In the genomic region with DNA sequence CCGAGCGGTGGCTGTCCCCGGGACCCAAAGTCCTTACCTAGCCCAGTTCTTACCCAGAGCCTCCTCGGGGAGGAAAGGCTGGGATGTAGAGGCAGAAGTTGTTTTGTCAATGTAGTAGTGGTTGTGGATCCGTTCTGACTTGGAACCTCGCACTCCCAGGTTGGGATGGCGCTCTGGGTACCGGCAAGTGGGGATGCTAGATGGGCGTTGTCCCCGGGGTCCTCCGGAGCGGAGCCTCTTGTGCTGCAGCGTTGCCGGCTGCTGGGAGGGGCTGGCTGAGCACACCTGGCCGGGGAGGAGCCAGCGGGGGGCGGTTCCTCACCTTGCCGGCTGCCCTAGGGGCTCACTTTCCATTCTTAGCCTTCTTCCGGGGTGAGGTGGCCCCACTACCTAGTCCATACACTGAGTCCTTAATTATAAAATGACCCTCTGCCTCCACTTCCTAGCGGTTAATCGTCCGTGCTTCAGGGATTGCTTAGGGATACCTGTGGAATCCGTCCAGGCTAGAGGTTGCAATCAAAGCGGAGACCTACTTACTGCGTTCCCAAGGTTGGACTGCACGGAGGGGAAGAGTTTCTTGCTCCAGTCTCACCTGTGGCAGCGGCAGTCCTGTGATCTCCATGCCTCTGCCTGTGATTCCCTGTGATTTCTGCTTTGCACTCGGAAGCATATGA, we compare ENCODE assay signal across 8 mouse cellular contexts. TPM values are rescaled to one million over a fixed set of nuclear protein-coding genes. Genes with fewer than 3 reads are reported as not detected.
DNase-seq lines count a peak whose midpoint lies in the region; ATAC-seq and TF ChIP-seq lines count a peak whose summit lies in the region.
"Had no signal": no experiment of that assay in that cellular context is flagged by ENCODE, and none has a peak within 500 bp of the region (broad histone marks: within the 10 kb centered on the region; RNA-seq: fewer than 3 reads in every experiment).

No protein-coding gene starts in this region.

- peaks cover 30% of the 10 kb centered on the region for H3K4me1 ChIP-seq in G1E (ENCODE audit: insufficient read depth, low read depth, low read length)
- H3K4me1 ChIP-seq in forebrain, embryonic 12.5 days = peaks cover 26% of the 10 kb centered on the region
- peaks cover 10% of the 10 kb centered on the region; the same call in 1 of the 2 replicates for H3K4me1 ChIP-seq in stomach, embryonic 14.5 days (ENCODE audit: control insufficient read depth, insufficient read depth, low read length)

- peaks cover 35% of the 10 kb centered on the region for H3K36me3 ChIP-seq in G1E (replicated peaks)
- no peaks in the 10 kb centered on the region for H3K36me3 ChIP-seq in forebrain, embryonic 12.5 days (replicated peaks)
- H3K36me3 ChIP-seq in stomach, embryonic 14.5 days (ENCODE audit: control insufficient read depth, insufficient read depth, low read length) = no peaks in the 10 kb centered on the region

- H3K27ac ChIP-seq in forebrain, embryonic 12.5 days = no peak overlapping the region
- H3K27ac ChIP-seq in stomach, embryonic 14.5 days (ENCODE audit: low read length) = no peak overlapping the region

- intact Hi-C loops in gastrocnemius, postnatal 36 days (cut with DNase I) = no loop called here

- peak overlapping the region; percentile 74 for H3K4me2 ChIP-seq in forebrain, embryonic 12.5 days
- peak overlapping the region; percentile 94 for H3K4me2 ChIP-seq in stomach, embryonic 14.5 days (replicated peaks; ENCODE audit: low read depth, low read length)

- no peak for ATAC-seq in G1E (ENCODE audit: extremely low read depth, insufficient number of reproducible peaks, low FRiP score, poor library complexity, severe bottlenecking)
- peak; percentile 27; the same call in 1 of the 2 replicates for ATAC-seq in forebrain, embryonic 12.5 days (ENCODE audit: low FRiP score)
- ATAC-seq in stomach, embryonic 14.5 days (ENCODE audit: insufficient number of reproducible peaks, insufficient read depth, low FRiP score, low read depth) = peak; percentile 60

- no peaks in the 10 kb centered on the region for H3K9me3 ChIP-seq in G1E (replicated peaks)
- no peaks in the 10 kb centered on the region for H3K9me3 ChIP-seq in forebrain, embryonic 12.5 days
- no peaks in the 10 kb centered on the region for H3K9me3 ChIP-seq in stomach, embryonic 14.5 days (ENCODE audit: control insufficient read depth, low read depth, low read length)

- TF ChIP-seq CTCF in G1E (IDR thresholded peaks at IDR 0.05; ENCODE audit: low read depth, low read length) = no peak

- H3K9ac ChIP-seq in forebrain, embryonic 12.5 days = peak overlapping the region; percentile 86
- peak overlapping the region; percentile 74 for H3K9ac ChIP-seq in stomach, embryonic 14.5 days (replicated peaks; ENCODE audit: low read depth, low read length)

- DNase-seq in CD4-positive, CD25-positive, alpha-beta regulatory T cell, adult 2 months (ENCODE audit: low read depth, low spot score) = peak; percentile 47
- DNase-seq in G1E (ENCODE audit: low spot score) = peak; percentile 40
- peak; percentile 26 for DNase-seq in kidney, adult 9 months
- peak; percentile 24 for DNase-seq in lung, postnatal 10 days
- no peak for DNase-seq in gastrocnemius, postnatal 36 days

- 1% methylated on average over 28 of the region's 28 CpGs for WGBS in forebrain, embryonic 12.5 days
- 3% methylated on average over 28 of the region's 28 CpGs for WGBS in stomach, embryonic 14.5 days

- H3K4me3 ChIP-seq in G1E (ENCODE audit: low read depth, low read length) = peak overlapping the region; percentile 89
- peak overlapping the region; percentile 88 for H3K4me3 ChIP-seq in forebrain, embryonic 12.5 days (replicated peaks)
- H3K4me3 ChIP-seq in stomach, embryonic 14.5 days (ENCODE audit: low read depth, low read length) = peak overlapping the region; percentile 78

- H3K27me3 ChIP-seq in G1E (ENCODE audit: insufficient read depth, low read length) = peaks cover 9% of the 10 kb centered on the region
- peaks cover 29% of the 10 kb centered on the region for H3K27me3 ChIP-seq in forebrain, embryonic 12.5 days
- H3K27me3 ChIP-seq in stomach, embryonic 14.5 days (ENCODE audit: control insufficient read depth, insufficient read depth, low read length) = no peaks in the 10 kb centered on the region

RNA-seq across cellular contexts. Expression of gene Dnmt3b, which starts 0.9 kb away (rescaled TPM):
- total RNA-seq in G1E (2014; fragmentation: Nextera tagmentation) = 17.5 and 18.9 TPM in 2 replicates
- total RNA-seq in G1E (2017) = 10.3 and 11.2 TPM in 2 replicates
- 27.9 and 32.5 TPM in 2 replicates for polyA plus RNA-seq in G1E (2012)
- 9.2 and 10.7 TPM in 2 replicates for polyA plus RNA-seq in forebrain, embryonic 12.5 days (2016; fragmentation: Nextera tagmentation; extraction: Ambion mirVana)
- 10.6 and 12.8 TPM in 2 replicates for polyA plus RNA-seq in stomach, embryonic 14.5 days (2014; fragmentation: Nextera tagmentation; extraction: Ambion mirVana)
- under 1 TPM; 0.35 to 0.56 TPM for total RNA-seq in gastrocnemius, postnatal 36 days (2021)

RNA-seq across cellular contexts. Expression of gene Commd7, which starts 17.6 kb away (rescaled TPM):
- total RNA-seq in G1E (2014; fragmentation: Nextera tagmentation) (19.1 and 20.9 TPM in 2 replicates), G1E (2017) (30.9 and 34.7 TPM in 2 replicates)
- 26.5 and 29.7 TPM in 2 replicates for polyA plus RNA-seq in G1E (2012)
- polyA plus RNA-seq in forebrain, embryonic 12.5 days (2016; fragmentation: Nextera tagmentation; extraction: Ambion mirVana) = 67.3 and 68.6 TPM in 2 replicates
- 70.2 and 70.4 TPM in 2 replicates for polyA plus RNA-seq in stomach, embryonic 14.5 days (2014; fragmentation: Nextera tagmentation; extraction: Ambion mirVana)
- 10 to 100 TPM in 1 of 2 experiments, 1 to 10 TPM in 1; 9.9 to 10.3 TPM for total RNA-seq in gastrocnemius, postnatal 36 days (2021)

RNA-seq across cellular contexts. Expression of gene Dnmt3c, which starts 46.3 kb away (rescaled TPM):
- total RNA-seq in G1E (2014; fragmentation: Nextera tagmentation) = not detected in 2 replicates
- total RNA-seq in G1E (2017) = not detected in 2 replicates
- 0.02 TPM in 1 of 2 replicates, not detected in the other for polyA plus RNA-seq in G1E (2012)
- 0.10 TPM in 1 of 2 replicates, not detected in the other for polyA plus RNA-seq in forebrain, embryonic 12.5 days (2016; fragmentation: Nextera tagmentation; extraction: Ambion mirVana)
- polyA plus RNA-seq in stomach, embryonic 14.5 days (2014; fragmentation: Nextera tagmentation; extraction: Ambion mirVana) = 0.16 TPM in 1 of 2 replicates, not detected in the other
- total RNA-seq in gastrocnemius, postnatal 36 days (2021) = not detected
- total RNA-seq: hematopoietic stem cell, adult 5-6 weeks had no signal

Comparison
In these comparisons a context has a peak if more than half of its experiments do, and no peak if none do; other contexts are left out.
1. DNase-seq: peak in CD4-positive, CD25-positive, alpha-beta regulatory T cell, adult 2 months (single experiment), G1E (single experiment), kidney, adult 9 months (single experiment) and lung, postnatal 10 days (single experiment); none in gastrocnemius, postnatal 36 days (0 of 2).
2. Peak in every context shown above with its lines, with median percentiles within 50 percentile points of each other: H3K4me3 ChIP-seq.